Mouse (Mus musculus) cerebellum, adult 2 months (tissue): ENCODE results near the gene Cnr1. TPM values are rescaled to one million over a fixed set of nuclear protein-coding genes. Genes with fewer than 3 reads are reported as not detected.

Experiments
- DNase-seq, 2 experiments: peaks; one replicate each; pipeline ENCODE4 v3.0.0; 2021
- H3K27ac ChIP-seq: fragments of 200-500 bp; 2 replicates; pipeline ENCODE4 v1.5.1; 2012; ENCODE audit warnings: low read length, control low read depth, inconsistent platforms; ENCODE audit not compliant: insufficient read depth
- H3K27me3 ChIP-seq: fragments of 200-500 bp; 2 replicates; pipeline ENCODE4 v1.6.1; 2012; ENCODE audit warnings: inconsistent platforms, mild to moderate bottlenecking, low read length, moderate library complexity; ENCODE audit not compliant: control insufficient read depth, insufficient read depth
- H3K4me1 ChIP-seq: fragments of 200-500 bp; 2 replicates; pipeline ENCODE4 v1.6.1; 2011; ENCODE audit warnings: low read length; ENCODE audit not compliant: control insufficient read depth, insufficient read depth
- H3K4me3 ChIP-seq: fragments of 200-500 bp; replicated peaks from 2 replicates; pipeline ENCODE3; 2011; ENCODE audit warnings: mild to moderate bottlenecking, low read depth, low read length, control low read depth; ENCODE audit not compliant: insufficient read depth
- CTCF ChIP-seq: fragments of 200-500 bp; IDR thresholded peaks from 2 replicates; pipeline ENCODE4 v1.5.1; 2011; ENCODE audit warnings: low read depth, mild to moderate bottlenecking, control low read depth, low read length, moderate library complexity, borderline replicate concordance; ENCODE audit not compliant: insufficient read depth
- POLR2A ChIP-seq: fragments of 200-500 bp; IDR thresholded peaks from 2 replicates; pipeline ENCODE4 v1.6.1; 2011; ENCODE audit warnings: low read length, control low read depth, borderline replicate concordance; ENCODE audit not compliant: insufficient read depth
- WGBS: fragments of 180-500 bp; shearing (Covaris S2); methylation state at CpG from one replicate; pipeline ENCODE4 v1.1.7; 2018; 5-methylcytosine and 5-hydroxymethylcytosine counted together
- polyA plus RNA-seq: library from polyadenylated mRNA; depleted of rRNA; stranded (reverse); fragments of >200 nt; gene quantifications from 2 replicates; pipeline ENCODE4 v1.2.3, GENCODE M21; 2012

The Cnr1 gene
- polyA plus RNA-seq, 1 experiment: 137 TPM

- WGBS: under 1% methylated on average over 18 of the region's 24 CpGs
- Histone ChIP-seq H3K4me3 (peak overlapping the region; percentile 71), H3K27me3 (no peaks in the 10 kb centered on the region), H3K4me1 (peaks cover 14% of the 10 kb centered on the region), H3K27ac (peak overlapping the region; percentile 95)
- TF ChIP-seq POLR2A (no peak), CTCF (no peak)
- peak in 1 of 2 experiments; percentile 85 for DNase-seq
Measured at GRCm38 (mm10) chr4:33924889-33925245, 474 bp downstream of the Cnr1 start.

GRCm38 (mm10) chr4:33925489-33925888 is 1.1 kb downstream of the Cnr1 start:
- Histone ChIP-seq H3K27ac (peak overlapping the region; percentile 95; the same call in 1 of the 2 replicates), H3K27me3 (no peaks in the 10 kb centered on the region), H3K4me1 (peaks cover 14% of the 10 kb centered on the region), H3K4me3 (peak overlapping the region; percentile 71)
- TF ChIP-seq CTCF: no peak
- no peak for TF ChIP-seq POLR2A
- DNase-seq: no peak
- 9% methylated on average over 4 of the region's 4 CpGs for WGBS

- Histone ChIP-seq H3K27ac (peak overlapping the region; percentile 85; the same call in 1 of the 2 replicates), H3K4me3 (peak overlapping the region; percentile 71), H3K27me3 (no peaks in the 10 kb centered on the region), H3K4me1 (peaks cover 16% of the 10 kb centered on the region)
- DNase-seq: peak; percentile 48 to 60
- 10% methylated on average over 6 of the region's 6 CpGs for WGBS
- TF ChIP-seq CTCF (no peak), POLR2A (peak; percentile 23; the same call in 1 of the 2 replicates)
Measured at GRCm38 (mm10) chr4:33926010-33926409, 1.6 kb downstream of the Cnr1 start.

- Histone ChIP-seq H3K27ac (peak overlapping the region; percentile 93), H3K4me1 (peaks cover 18% of the 10 kb centered on the region), H3K27me3 (no peaks in the 10 kb centered on the region), H3K4me3 (peak overlapping the region; percentile 71)
- peak; percentile 60 to 66 for DNase-seq
- WGBS: 8% methylated on average over 7 of the region's 7 CpGs
- peak; percentile 41; the same call in 1 of the 2 replicates for TF ChIP-seq POLR2A
- no peak for TF ChIP-seq CTCF
Measured at GRCm38 (mm10) chr4:33926730-33927263, 2.4 kb downstream of the Cnr1 start.

GRCm38 (mm10) chr4:33927644-33928043 is 3.3 kb downstream of the Cnr1 start:
- H3K27ac ChIP-seq: peak overlapping the region; percentile 51; the same call in 1 of the 2 replicates
- 17% methylated on average over 3 of the region's 3 CpGs for WGBS
- no peaks in the 10 kb centered on the region for H3K27me3 ChIP-seq
- peak in 1 of 2 experiments; percentile 63 for DNase-seq
- peak overlapping the region; percentile 71 for H3K4me3 ChIP-seq
- TF ChIP-seq POLR2A: no peak
- no peak for TF ChIP-seq CTCF
- H3K4me1 ChIP-seq: peaks cover 16% of the 10 kb centered on the region

GRCm38 (mm10) chr4:33928450-33928849 is 4.1 kb downstream of the Cnr1 start:
- DNase-seq: peak in 1 of 2 experiments; percentile 63
- no peaks in the 10 kb centered on the region for H3K27me3 ChIP-seq
- no peak for TF ChIP-seq POLR2A
- TF ChIP-seq CTCF: no peak
- peak overlapping the region; percentile 54 for H3K4me3 ChIP-seq
- WGBS: 11% methylated on average over 1 of the region's 1 CpGs
- H3K27ac ChIP-seq: no peak overlapping the region; the same call in 1 of the 2 replicates
- H3K4me1 ChIP-seq: peaks cover 16% of the 10 kb centered on the region; the same call in 1 of the 2 replicates

GRCm38 (mm10) chr4:33931347-33931746 is 7.0 kb downstream of the Cnr1 start:
- DNase-seq: peak in 1 of 2 experiments; percentile 27
- WGBS: 41% methylated on average over 8 of the region's 8 CpGs
- Histone ChIP-seq H3K27ac (peak overlapping the region; percentile 32), H3K4me3 (peak overlapping the region; percentile 57), H3K27me3 (no peaks in the 10 kb centered on the region), H3K4me1 (peaks cover 20% of the 10 kb centered on the region)
- TF ChIP-seq CTCF (no peak), POLR2A (no peak)

GRCm38 (mm10) chr4:33941557-33941956 is 17.2 kb downstream of the Cnr1 start:
- DNase-seq: no peak
- Histone ChIP-seq H3K27ac (peak overlapping the region; percentile 20; the same call in 1 of the 2 replicates), H3K4me3 (no peak overlapping the region), H3K4me1 (peaks cover 20% of the 10 kb centered on the region), H3K27me3 (no peaks in the 10 kb centered on the region)
- 30% methylated on average over 5 of the region's 5 CpGs for WGBS
- no peak for TF ChIP-seq CTCF
- TF ChIP-seq POLR2A: no peak
